Mouse (Mus musculus): Measurements from ENCODE around the gene Klk10. TPM values are rescaled to one million over a fixed set of nuclear protein-coding genes. Genes with fewer than 3 reads are reported as not detected.
A peak's percentile ranks its signal among the peaks of the same experiment; 100 is the strongest.

Klk10 gene
- not detected in 2 replicates for total RNA-seq (2017)

DNA sequence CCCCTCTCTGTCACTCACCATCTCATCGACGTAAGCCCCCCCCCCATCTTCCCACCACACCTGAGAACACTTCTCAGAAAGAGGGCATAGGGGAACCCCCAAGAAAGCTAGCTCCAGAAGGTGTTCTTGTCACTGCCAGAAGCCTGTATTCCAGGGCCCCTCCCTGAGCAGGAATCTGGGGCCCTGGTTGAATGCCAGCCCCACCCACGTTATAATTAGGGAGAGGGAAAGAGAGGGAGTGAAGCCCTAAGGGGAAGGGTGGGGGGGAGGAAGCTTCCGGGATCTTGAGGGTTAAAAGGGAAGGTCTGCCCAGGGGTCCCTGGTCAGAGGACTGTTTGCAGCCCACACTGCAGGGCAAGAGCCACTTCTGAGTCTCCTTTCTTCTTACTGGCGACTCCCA is at the start of gene Klk10:
Gene Klk10, plus strand, starts transcription at position 290 of the 400 bp plus-strand sequence.
- no peak for ATAC-seq (replicated peaks; ENCODE audit: low read depth, poor library complexity, severe bottlenecking)

DNA sequence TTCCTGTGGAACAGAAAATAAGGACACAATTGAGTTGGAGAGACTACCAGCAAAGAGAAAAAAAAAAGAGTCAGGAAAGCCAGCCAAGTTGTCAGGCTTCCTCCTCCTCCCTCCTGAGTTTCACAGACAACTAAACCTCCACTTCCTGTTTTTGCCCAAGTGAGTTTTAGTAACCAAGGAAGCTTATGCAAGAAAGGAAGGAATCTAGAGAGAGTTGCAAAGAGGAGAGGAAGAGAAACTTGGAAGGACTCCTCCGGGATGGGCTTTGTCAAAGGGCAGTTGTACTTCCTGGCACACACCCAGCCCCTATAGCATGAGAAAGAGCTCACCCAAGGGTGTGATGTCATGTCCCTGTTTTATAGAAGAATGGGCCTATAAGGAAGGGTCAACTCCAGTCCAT is 33.0 kb upstream of the Klk10 start:
- peak; percentile 93 for ATAC-seq (replicated peaks; ENCODE audit: low read depth, poor library complexity, severe bottlenecking)

GRCm38 (mm10) chr7:43752806-43753205 is 28.0 kb upstream of the Klk10 start:
- no peak for ATAC-seq (replicated peaks; ENCODE audit: low read depth, poor library complexity, severe bottlenecking)

GRCm38 (mm10) chr7:43766484-43766883 is 14.4 kb upstream of the Klk10 start:
- ATAC-seq (replicated peaks; ENCODE audit: low read depth, poor library complexity, severe bottlenecking) = no peak

GRCm38 (mm10) chr7:43768597-43768996 is 12.2 kb upstream of the Klk10 start, which contains the start of gene Klk12:
Gene Klk12 (plus strand): TSS chr7:43768897.
- ATAC-seq (replicated peaks; ENCODE audit: low read depth, poor library complexity, severe bottlenecking) = no peak

GRCm38 (mm10) chr7:43769636-43770035 is 11.2 kb upstream of the Klk10 start:
- ATAC-seq (replicated peaks; ENCODE audit: low read depth, poor library complexity, severe bottlenecking) = no peak

GRCm38 (mm10) chr7:43770701-43771100 is 10.1 kb upstream of the Klk10 start:
- no peak for ATAC-seq (replicated peaks; ENCODE audit: low read depth, poor library complexity, severe bottlenecking)

GRCm38 (mm10) chr7:43771916-43772315 is 8.9 kb upstream of the Klk10 start:
- no peak for ATAC-seq (replicated peaks; ENCODE audit: low read depth, poor library complexity, severe bottlenecking)

DNA sequence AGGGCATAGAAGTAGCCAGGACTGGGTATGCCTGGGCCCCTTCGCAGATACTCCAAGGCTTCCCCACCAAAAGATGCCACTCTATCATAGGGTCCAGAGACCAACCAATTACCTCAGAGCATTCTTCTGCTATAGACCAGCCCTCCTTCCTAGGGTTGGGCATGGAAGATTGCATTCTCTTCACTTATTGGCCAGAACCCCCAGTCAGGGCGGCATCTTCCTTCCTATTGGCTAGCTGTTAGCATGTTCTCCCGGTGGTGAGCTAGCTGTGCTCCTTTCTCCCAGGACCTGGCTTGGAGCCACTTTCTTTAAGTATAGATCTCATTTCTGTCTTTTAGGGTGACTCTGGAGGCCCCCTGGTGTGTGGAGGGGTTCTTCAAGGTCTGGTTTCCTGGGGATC is 7.9 kb upstream of the Klk10 start:
- no peak for ATAC-seq (replicated peaks; ENCODE audit: low read depth, poor library complexity, severe bottlenecking)

GRCm38 (mm10) chr7:43774364-43774763 is 6.5 kb upstream of the Klk10 start, which contains the start of gene Klk11:
Gene Klk11 (plus strand): TSS chr7:43774604.
- no peak for ATAC-seq (replicated peaks; ENCODE audit: low read depth, poor library complexity, severe bottlenecking)

DNA sequence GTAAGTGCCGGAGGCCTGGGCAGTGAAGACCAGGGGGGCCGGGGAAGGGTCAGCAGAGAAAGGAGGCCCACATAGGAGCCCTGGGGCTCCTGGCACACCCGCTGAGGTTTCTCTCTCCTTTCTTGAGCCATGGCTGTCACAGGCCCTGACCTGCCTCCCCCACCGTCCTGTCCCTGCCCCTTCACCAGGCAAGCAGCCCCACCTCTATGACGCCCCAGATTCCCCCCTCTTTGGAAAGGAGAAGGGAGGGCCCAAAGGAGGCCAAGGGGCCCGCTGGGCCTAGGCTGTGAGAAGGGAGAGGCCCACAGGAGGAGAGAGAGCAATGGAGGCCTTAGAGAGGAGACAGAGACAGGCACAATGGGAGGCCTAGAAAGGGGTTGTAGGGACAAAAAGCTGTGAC is 6.0 kb upstream of the Klk10 start:
- ATAC-seq (replicated peaks; ENCODE audit: low read depth, poor library complexity, severe bottlenecking) = no peak

DNA sequence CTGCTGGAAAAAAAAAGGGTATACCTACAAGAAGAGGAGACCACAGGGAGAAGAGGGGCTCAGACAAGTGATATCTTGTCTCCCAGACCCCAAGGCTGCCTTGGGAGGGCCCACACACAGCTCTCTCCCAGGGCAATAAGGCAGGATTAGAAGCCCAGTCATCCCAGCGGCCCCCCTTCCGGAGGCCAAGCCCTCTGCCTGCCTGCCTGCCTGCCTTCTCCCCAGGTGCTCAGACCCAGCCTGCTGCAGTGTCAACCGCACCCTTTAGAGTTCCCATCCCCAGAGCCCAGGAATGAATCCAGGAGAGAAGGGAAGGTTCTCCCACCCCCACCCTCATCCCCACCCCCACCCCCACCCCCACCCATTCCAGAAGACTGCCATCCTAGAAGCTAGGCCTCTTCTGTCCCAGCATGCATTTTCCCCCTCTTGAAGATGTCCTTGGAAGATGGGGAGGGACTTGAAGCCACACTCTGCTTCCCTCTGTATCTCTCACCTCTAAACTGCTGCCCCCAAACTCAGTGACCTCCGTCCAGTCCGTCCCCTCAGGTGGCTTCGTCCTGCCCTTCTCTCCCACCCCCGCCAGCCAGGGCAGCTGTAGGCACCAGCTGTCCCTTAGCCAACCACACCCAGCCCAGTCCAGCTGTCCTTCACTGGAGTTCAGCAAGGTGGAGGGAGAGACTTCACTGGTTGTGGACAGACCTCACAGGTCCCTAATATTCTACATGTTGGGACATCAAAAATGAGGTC is 5.4 kb upstream of the Klk10 start:
- no peak for ATAC-seq (replicated peaks; ENCODE audit: low read depth, poor library complexity, severe bottlenecking)

GRCm38 (mm10) chr7:43776506-43776905 is 4.3 kb upstream of the Klk10 start:
- ATAC-seq (replicated peaks; ENCODE audit: low read depth, poor library complexity, severe bottlenecking) = no peak

DNA sequence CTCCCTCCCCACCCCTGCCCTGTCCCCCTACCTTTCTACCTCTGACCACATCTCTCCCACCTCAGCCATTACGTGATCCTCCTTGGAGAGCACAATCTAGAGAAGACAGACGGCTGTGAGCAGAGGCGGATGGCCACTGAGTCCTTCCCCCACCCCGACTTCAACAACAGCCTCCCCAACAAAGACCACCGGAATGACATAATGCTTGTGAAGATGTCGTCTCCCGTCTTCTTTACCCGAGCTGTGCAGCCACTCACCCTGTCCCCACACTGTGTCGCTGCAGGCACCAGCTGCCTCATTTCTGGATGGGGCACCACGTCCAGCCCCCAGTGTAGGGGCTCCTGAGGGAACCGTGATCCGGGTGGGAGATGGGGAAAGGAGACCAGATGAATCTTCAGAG is 3.4 kb upstream of the Klk10 start:
- ATAC-seq (replicated peaks; ENCODE audit: low read depth, poor library complexity, severe bottlenecking) = no peak

- ATAC-seq (replicated peaks; ENCODE audit: low read depth, poor library complexity, severe bottlenecking) = no peak
Measured at GRCm38 (mm10) chr7:43778176-43778970, 2.5 kb upstream of the Klk10 start.

GRCm38 (mm10) chr7:43780241-43780640 is 594 bp upstream of the Klk10 start:
- ATAC-seq (replicated peaks; ENCODE audit: low read depth, poor library complexity, severe bottlenecking) = no peak

DNA sequence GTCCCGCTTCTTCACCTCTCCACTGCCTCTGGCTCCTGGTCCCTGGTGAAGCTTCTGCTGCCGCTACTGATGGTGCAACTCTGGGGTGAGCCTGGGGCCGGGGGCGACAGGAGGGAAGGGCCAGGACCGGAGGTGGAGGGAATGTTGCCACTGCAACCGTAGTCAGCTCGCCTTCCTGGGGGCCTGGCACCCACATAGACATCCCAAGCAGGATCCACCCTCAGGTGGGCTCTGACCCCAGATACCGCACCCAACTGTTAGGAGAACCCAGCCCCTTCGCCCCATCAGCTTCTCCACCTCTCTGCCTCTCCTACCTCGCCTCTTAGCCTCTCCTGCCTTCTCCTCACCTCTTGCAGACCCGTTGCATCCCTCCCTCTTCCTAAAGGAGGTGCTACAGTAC is 706 bp downstream of the Klk10 start:
- ATAC-seq (replicated peaks; ENCODE audit: low read depth, poor library complexity, severe bottlenecking) = no peak

DNA sequence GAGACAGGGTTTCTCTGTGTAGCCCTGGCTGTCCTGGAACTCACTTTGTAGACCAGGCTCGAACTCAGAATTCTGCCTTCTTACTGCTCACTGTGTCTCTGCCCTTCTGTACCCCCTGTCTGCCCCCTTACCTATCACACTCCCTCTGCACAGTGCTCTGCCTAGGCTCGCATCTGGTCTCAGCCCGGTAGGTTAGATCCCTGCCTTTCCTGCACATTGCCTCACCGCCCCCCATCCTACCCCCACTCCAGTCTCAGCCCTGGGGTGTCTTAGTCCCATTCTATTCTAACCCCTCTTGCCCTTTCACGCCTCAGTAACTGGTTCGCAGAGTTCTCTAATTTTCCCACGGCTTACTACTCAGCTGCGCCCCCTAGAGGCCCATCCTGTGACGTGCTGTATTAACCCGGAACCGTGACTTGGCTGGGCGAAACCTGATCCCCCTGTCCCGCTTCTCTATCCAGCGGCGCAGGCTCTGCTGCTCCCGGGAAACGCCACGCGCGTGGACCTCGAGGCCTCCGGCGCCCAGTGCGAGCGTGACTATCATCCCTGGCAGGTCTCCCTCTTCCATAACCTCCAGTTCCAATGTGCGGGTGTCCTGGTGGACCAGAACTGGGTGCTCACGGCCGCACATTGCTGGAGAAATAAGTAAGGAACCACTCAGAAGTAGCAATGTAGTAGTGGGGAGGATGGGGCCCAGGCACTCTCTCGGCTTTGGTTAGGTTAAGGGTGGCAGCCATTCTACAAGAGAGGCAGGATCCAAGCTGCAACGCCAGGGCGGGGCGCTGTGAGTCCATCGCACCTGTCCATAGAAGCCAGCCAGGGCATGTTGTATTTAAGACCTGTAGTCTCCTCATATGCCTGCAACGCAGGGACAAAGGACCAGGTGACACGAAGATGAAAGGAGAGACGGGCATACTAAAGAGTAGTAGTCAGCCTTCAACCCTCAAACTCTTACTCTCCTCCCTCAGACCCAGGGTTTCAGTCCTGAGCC is 1.7 kb downstream of the Klk10 start:
- ATAC-seq (replicated peaks; ENCODE audit: low read depth, poor library complexity, severe bottlenecking) = peak; percentile 94

DNA sequence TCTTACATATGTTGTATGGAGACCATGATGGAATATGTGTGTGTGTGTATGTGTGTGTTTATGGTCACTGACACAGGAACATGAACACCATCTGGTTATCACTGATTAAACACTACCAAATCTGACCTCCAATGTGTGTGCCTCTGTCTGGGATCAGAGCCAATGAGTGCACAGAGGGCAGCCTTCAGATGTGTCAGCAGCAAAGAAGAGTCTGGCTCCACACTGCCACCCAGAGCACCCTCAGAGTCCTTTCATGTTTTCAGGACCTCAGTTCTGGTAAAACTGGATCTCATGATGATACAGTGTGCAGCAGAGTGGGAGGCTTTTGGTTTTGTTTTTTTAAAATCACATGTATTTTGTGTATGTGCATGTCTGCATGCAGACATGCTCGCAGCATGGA is 4.5 kb downstream of the Klk10 start:
- peak; percentile 27; the same call in 1 of the 2 replicates for ATAC-seq (replicated peaks; ENCODE audit: low read depth, poor library complexity, severe bottlenecking)

GRCm38 (mm10) chr7:43788096-43788495 is 7.3 kb downstream of the Klk10 start:
- no peak for ATAC-seq (replicated peaks; ENCODE audit: low read depth, poor library complexity, severe bottlenecking)

Measured in common myeloid progenitor, adult 5-6 weeks (primary cell).